In genomic region chr14:20993067-20993691, GRCm38 (mm10) we compare ENCODE assay signal across 8 mouse cellular contexts. TPM values are rescaled to one million over a fixed set of nuclear protein-coding genes. Genes with fewer than 3 reads are reported as not detected.
DNase-seq lines count a peak whose midpoint lies in the region; ATAC-seq lines count a peak whose summit lies in the region.

No protein-coding gene starts in this region.

- no peak overlapping the region for H3K27ac ChIP-seq in forebrain, embryonic 11.5 days (ENCODE audit: low read depth, low read length)
- no peak overlapping the region for H3K27ac ChIP-seq in forebrain, embryonic 12.5 days
- H3K27ac ChIP-seq in liver, embryonic 13.5 days: 0 out of 2 replicates have a peak overlapping the region, but pooled peaks have one; percentile 13

- H3K9me3 ChIP-seq in forebrain, embryonic 11.5 days (ENCODE audit: control insufficient read depth, low read length): no peaks in the 10 kb centered on the region
- no peaks in the 10 kb centered on the region for H3K9me3 ChIP-seq in forebrain, embryonic 12.5 days
- H3K9me3 ChIP-seq in liver, embryonic 13.5 days (replicated peaks): no peaks in the 10 kb centered on the region; the same call in 1 of the 2 replicates

- H3K27me3 ChIP-seq in forebrain, embryonic 11.5 days (ENCODE audit: control insufficient read depth, insufficient read depth, low read length): no peaks in the 10 kb centered on the region
- H3K27me3 ChIP-seq in forebrain, embryonic 12.5 days: no peaks in the 10 kb centered on the region
- H3K27me3 ChIP-seq in liver, embryonic 13.5 days: no peaks in the 10 kb centered on the region

- no peak overlapping the region for H3K4me3 ChIP-seq in forebrain, embryonic 11.5 days (ENCODE audit: low read depth, low read length)
- no peak overlapping the region for H3K4me3 ChIP-seq in forebrain, embryonic 12.5 days (replicated peaks)
- no peak overlapping the region for H3K4me3 ChIP-seq in liver, embryonic 13.5 days (replicated peaks)

- no peaks in the 10 kb centered on the region for H3K4me1 ChIP-seq in forebrain, embryonic 11.5 days (replicated peaks; ENCODE audit: control insufficient read depth, insufficient read depth, low read length)
- no peaks in the 10 kb centered on the region for H3K4me1 ChIP-seq in forebrain, embryonic 12.5 days
- peaks cover 28% of the 10 kb centered on the region for H3K4me1 ChIP-seq in liver, embryonic 13.5 days (replicated peaks)

- peak; percentile 56 for DNase-seq in forebrain, embryonic 11.5 days (ENCODE audit: low spot score)
- DNase-seq in MEL-GATA-1-ER (ENCODE audit: extremely low read depth, low read depth): peak; percentile 50
- DNase-seq in cerebellum, adult 8-10 months: peak; percentile 39
- peak; percentile 21 to 56 for DNase-seq in frontal cortex, postnatal 36 days (ENCODE audit: low spot score in 2 of 2)
- DNase-seq in kidney, adult 8-10 months: peak; percentile 41 to 65
- DNase-seq in liver, embryonic 13.5 days: peak; percentile 15
- DNase-seq in retina, postnatal 1 day: peak; percentile 65

- ATAC-seq in forebrain, embryonic 11.5 days (replicated peaks; ENCODE audit: low FRiP score): no peak
- ATAC-seq in forebrain, embryonic 12.5 days (ENCODE audit: low FRiP score): no peak
- ATAC-seq in liver, embryonic 13.5 days (ENCODE audit: low read depth): no peak

- no peak overlapping the region for H3K4me2 ChIP-seq in forebrain, embryonic 11.5 days (ENCODE audit: low read depth, low read length, severe bottlenecking)
- H3K4me2 ChIP-seq in forebrain, embryonic 12.5 days: no peak overlapping the region
- H3K4me2 ChIP-seq in liver, embryonic 13.5 days: no peak overlapping the region

- H3K9ac ChIP-seq in forebrain, embryonic 11.5 days (ENCODE audit: low read length): no peak overlapping the region
- no peak overlapping the region for H3K9ac ChIP-seq in forebrain, embryonic 12.5 days
- H3K9ac ChIP-seq in liver, embryonic 13.5 days: no peak overlapping the region

- 55% methylated on average over 3 of the region's 3 CpGs for WGBS in forebrain, embryonic 11.5 days
- WGBS in forebrain, embryonic 12.5 days: 51% methylated on average over 3 of the region's 3 CpGs
- 51% methylated on average over 3 of the region's 3 CpGs for WGBS in liver, embryonic 13.5 days (ENCODE audit: insufficient replicate concordance)

- H3K36me3 ChIP-seq in forebrain, embryonic 11.5 days (ENCODE audit: control insufficient read depth, insufficient read depth, low read length): no peaks in the 10 kb centered on the region
- H3K36me3 ChIP-seq in forebrain, embryonic 12.5 days (replicated peaks): no peaks in the 10 kb centered on the region; the same call in 1 of the 2 replicates
- H3K36me3 ChIP-seq in liver, embryonic 13.5 days: peaks cover 14% of the 10 kb centered on the region

RNA-seq across cellular contexts. Expression of gene Ap3m1, which starts 59.1 kb away (rescaled TPM):
- polyA plus RNA-seq in forebrain, embryonic 11.5 days (2014; fragmentation: Nextera tagmentation; extraction: Ambion mirVana): 120 and 138 TPM in 2 replicates
- 121 and 127 TPM in 2 replicates for polyA plus RNA-seq in forebrain, embryonic 12.5 days (2016; fragmentation: Nextera tagmentation; extraction: Ambion mirVana)
- 37.0 and 44.6 TPM in 2 replicates for polyA plus RNA-seq in liver, embryonic 13.5 days (2015; fragmentation: Nextera tagmentation; extraction: Ambion mirVana)

RNA-seq across cellular contexts. Expression of gene Adk, which starts 59.2 kb away (rescaled TPM):
- polyA plus RNA-seq in forebrain, embryonic 11.5 days (2014; fragmentation: Nextera tagmentation; extraction: Ambion mirVana): 138 and 140 TPM in 2 replicates
- 107 and 117 TPM in 2 replicates for polyA plus RNA-seq in forebrain, embryonic 12.5 days (2016; fragmentation: Nextera tagmentation; extraction: Ambion mirVana)
- polyA plus RNA-seq in liver, embryonic 13.5 days (2015; fragmentation: Nextera tagmentation; extraction: Ambion mirVana): 181 and 214 TPM in 2 replicates

Comparison
In these comparisons a context has a peak if more than half of its experiments do, and no peak if none do; other contexts are left out.
1. DNase-seq: peak in every context shown above with its lines; median percentile 65 in retina, postnatal 1 day; 56 in forebrain, embryonic 11.5 days; 53 in kidney, adult 8-10 months; 50 in MEL-GATA-1-ER; 39 in cerebellum, adult 8-10 months; 38 in frontal cortex, postnatal 36 days; 15 in liver, embryonic 13.5 days.